Mouse (Mus musculus): Measurements from ENCODE around the gene Tsc2.

Tsc2 gene

GRCm38 (mm10) chr17:24604557-24604956 lies 27.9 kb downstream of the Tsc2 start:
- DNase-seq = no peak

DNA sequence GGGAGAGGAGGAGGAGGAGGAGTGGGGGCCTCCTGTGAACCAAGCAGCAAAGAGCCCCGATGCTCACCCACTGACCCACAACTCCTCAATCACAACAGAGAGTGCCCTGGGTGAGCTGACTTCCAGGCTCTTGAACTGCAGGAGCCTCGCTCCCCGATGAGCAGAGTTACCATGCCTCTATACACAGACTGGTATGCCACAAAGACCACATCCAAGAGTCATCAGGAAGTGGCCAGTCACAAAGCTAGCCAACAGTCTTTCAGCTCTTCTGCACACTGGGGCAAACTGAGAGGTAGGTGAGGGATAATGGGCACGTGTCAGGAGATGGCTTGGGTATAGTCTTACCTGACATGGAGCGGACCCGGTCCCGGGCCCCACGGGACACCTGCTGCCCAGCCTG lies 28.5 kb downstream of the Tsc2 start:
- no peak for DNase-seq

DNA sequence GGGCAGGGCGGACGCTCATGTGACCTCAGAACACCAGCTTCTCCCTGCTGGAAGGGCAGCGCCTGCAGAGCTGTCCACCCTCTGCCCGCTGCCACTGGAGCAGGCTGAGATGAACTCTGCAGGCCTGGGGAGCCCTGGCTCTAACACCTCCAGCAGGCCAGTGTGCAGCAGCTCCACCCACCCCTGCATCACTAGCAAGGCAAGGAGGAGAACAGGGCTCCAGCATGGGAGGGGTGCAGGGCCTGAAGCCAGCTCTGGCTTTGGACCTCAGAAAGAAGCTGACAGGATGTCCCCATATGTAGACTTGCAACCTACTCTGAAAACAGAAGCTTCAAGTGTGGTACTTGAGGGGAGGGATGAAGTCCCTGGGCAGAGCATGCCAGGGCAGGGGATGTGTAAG lies 31.9 kb downstream of the Tsc2 start:
- no peak for DNase-seq

GRCm38 (mm10) chr17:24597989-24598388 lies 34.4 kb downstream of the Tsc2 start:
- DNase-seq = no peak

DNA sequence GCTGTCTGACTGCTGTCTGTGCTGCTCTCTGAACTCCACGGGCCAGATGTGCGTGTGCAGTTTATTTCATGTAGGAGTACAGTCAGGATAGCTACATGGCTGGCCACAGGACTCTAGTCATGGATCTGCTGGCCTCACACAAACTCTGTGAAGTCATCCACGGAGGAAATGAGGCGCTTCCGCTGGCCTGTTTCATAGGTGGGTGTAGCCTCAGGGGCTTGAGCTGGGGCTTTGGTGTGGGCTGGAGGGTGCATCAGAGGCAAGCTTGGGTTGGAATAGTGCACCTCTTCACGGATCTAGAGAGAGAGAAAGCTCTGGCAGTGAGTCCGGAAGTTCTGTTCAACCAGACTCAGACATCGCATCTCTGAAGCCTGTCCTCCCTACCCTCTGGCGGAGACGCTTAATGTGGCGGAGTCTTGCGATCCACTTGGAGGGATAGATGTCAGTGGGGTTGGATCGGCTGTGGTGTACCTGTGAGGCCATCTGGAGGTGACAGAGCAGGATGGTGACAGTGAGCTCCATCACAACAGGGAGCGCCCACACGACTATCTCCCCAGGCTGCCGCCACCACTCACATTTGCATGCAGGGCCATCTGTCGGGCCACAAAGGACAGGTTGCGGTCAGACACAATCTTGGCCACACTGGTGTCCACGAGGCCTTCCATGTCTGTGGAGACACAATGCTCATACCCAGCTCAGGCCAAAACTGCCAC lies 35.8 kb downstream of the Tsc2 start:
- DNase-seq = no peak

- DNase-seq = no peak
These were observed 36.4 kb downstream of the Tsc2 start for GRCm38 (mm10) chr17:24596073-24596466.

DNA sequence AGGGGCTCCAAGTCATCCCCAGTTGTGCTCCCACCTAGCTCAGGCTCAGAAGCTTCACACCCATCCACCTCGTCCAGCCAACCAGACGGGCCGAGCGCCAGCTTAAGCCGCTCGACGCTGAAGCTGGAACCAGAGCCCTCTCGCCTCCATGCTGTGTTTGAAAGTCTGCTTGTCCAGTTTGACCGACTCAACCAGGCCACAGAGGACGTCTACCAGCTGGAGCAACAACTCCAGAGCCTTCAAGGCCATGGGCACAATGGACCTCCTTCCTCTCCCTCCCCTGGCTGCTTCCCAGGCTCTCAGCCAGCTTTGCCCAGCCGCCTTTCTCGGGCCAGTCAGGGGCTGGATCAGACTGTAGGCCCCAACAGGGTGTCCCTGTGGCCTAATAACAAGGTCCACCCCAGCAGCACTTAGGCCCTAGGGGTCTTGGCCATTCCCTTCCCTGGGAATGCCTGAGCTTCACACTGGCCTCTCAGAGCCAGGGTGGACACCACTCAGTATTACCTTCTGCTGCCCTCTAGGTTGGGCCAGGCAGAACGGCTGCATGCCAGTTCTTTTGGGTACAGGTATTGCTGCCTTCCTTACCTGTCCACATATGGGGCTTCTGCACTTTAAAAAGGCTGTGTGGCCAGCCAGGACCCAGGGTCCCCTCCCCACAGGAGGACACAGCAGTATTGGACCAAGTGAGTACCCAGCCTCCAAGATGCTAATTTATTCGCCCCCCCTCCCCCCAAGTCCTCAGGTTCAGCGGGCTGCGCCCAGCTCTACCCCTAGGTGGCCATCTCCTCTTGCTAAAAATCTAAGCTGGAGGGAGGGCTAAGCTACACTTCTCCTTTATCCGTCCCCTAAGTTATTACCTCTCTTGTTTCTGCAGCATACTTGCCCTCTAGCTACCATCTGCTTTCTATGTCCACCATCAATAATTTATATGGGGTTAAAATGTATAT lies 37.0 kb downstream of the Tsc2 start:
- no peak for DNase-seq

DNA sequence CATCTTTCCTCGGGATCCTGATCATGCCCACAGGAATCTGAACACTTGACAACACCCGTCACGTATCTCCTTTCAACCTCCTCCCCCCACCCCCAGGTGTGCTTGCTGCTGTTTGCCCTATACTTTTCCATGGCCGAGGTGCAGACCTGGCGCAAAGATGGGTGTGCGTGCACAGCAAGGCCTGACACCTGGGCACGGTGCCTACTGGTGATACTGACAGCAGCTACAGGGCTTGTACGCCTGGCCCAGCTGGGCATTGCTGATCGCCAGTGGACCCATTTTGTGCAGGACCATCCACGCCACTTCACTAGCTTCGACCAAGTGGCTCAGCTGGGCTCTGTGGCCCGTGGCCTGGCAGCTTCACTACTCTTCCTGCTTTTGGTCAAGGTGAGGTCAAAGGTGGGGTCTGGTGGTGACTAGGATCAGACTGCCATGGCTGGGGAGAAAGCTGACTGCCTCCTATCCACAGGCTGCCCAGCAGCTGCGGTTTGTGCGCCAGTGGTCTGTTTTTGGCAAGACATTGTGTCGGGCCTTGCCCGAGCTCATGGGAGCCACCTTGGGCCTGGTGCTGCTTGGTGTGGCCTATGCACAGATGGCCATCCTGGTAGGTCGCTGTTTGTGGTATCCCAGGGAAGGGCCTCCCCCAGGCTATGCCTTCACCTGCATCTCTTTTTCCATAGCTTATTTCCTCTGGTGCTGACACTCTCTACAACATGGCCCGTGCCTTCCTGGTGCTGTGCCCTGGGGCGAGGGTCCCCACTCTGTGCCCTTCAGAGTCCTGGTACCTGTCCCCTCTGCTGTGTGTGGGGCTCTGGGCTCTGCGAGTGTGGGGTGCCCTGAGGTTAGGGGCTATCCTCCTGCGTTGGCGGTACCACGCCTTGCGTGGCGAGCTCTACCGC lies 38.2 kb downstream of the Tsc2 start:
- no peak for DNase-seq

GRCm38 (mm10) chr17:24593248-24593647 lies 39.2 kb downstream of the Tsc2 start:
- no peak for DNase-seq

DNA sequence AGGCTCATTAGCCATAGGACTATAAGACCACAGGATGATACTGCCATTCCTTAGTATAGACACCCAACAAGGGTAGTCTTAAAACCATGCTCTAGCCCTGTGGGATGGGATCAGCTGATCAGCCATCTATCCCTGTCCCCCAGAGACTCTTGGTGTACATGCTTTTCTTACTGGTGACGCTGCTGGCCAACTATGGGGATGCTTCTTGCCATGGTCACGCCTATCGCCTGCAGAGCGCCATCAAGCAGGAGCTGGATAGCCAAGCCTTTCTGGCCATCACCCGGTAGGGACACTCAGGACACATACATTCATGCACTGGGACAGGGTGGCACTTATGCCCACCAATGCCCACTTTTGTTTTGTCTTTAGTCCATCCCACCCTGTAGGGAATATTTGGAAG lies 40.7 kb downstream of the Tsc2 start:
- no peak for DNase-seq

- no peak for DNase-seq
These were observed 41.5 kb downstream of the Tsc2 start for GRCm38 (mm10) chr17:24590943-24591342.

DNA sequence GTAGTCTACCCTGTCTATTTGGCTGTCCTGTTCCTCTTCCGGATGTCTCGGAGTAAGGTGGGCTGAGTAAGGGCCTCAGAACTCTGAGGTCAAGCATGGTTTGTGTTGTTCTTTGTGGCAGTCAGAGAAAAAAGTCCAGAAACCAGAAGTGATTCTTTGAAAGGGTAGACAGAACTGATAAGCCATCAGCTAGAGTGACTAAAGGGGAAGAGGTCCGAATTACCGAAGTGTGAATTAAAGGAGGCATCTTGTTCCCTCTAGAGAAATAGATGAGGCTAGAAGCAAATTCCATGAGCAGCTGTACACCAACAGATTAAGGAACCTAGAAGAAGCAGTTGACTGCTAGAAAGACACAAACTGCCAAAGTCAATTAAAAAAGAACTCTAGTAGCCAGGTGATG lies 45.9 kb downstream of the Tsc2 start:
- DNase-seq = no peak

DNA sequence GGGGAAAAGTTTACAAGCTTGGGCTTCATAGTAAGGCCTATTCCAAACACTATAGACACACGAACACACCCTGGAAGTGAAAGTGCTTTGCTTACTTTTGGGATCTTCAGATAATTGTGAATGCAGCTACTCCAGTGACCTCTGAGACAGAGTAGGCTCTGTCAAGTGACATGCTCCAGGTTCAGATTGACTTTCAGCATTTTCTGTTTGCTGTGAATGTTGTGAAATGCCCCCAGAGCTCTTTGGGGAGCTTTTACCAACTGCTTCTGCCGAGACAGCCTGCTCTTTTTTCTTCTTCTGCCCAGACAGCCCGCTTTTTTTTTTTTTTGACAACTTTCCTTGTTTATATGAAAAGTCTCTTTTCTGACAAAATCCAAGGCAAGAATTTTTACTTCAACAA lies 47.9 kb downstream of the Tsc2 start:
- no peak for DNase-seq

- DNase-seq = no peak
These were observed 48.6 kb downstream of the Tsc2 start for GRCm38 (mm10) chr17:24583599-24584460.

- no peak for DNase-seq
These were observed 52.1 kb downstream of the Tsc2 start for GRCm38 (mm10) chr17:24580287-24580686.

DNA sequence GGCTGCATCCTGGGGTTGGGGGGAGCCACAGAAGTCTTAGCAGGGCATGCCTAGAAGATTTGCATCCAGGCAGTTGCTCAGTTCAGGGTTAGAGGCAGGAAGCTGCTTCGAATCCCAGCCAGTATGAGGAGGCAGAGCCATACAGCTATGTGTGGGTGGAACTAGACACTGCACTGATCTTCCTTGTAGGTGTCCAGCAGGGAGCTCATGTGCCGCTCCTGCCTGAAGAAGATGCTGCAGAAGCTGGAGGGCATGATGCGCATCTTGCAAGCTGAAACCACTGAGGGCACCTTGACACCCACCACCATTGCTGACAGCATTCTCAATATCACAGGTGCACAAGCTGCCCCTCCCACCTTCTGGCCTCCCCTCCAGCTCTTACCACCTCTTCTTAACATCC lies 52.9 kb downstream of the Tsc2 start:
- no peak for DNase-seq

GRCm38 (mm10) chr17:24573811-24574210 lies 58.6 kb downstream of the Tsc2 start:
- DNase-seq = no peak

- no peak for DNase-seq
These were observed 59.7 kb downstream of the Tsc2 start for GRCm38 (mm10) chr17:24572651-24573245.

- no peak for DNase-seq
These were observed 62.6 kb downstream of the Tsc2 start for GRCm38 (mm10) chr17:24569837-24570236.

- DNase-seq = peak; percentile 70
These were observed 65.2 kb downstream of the Tsc2 start for GRCm38 (mm10) chr17:24567034-24567779.

- DNase-seq = no peak
These were observed 66.6 kb downstream of the Tsc2 start for GRCm38 (mm10) chr17:24565792-24566191.

Measured in lung, postnatal 14 days (tissue).